14 mouse cellular contexts compared by ENCODE assay signal in genomic region chr15:100112309-100112966, GRCm38 (mm10).
DNase-seq lines count a peak whose midpoint lies in the region; ATAC-seq and TF ChIP-seq lines count a peak whose summit lies in the region.
"Had no signal": no experiment of that assay in that cellular context is flagged by ENCODE, and none has a peak within 500 bp of the region (broad histone marks: within the 10 kb centered on the region; RNA-seq: fewer than 3 reads in every experiment).

No protein-coding gene starts in this region.

- intact Hi-C loops in heart, postnatal 14 days (cut with DNase I): no loop called here
- intact Hi-C loops in gastrocnemius, adult 2 months (cut with DNase I): no loop called here

- no peak overlapping the region for H3K9ac ChIP-seq in kidney, embryonic 16.5 days (replicated peaks; ENCODE audit: low read length)
- H3K9ac ChIP-seq in intestine, embryonic 14.5 days (ENCODE audit: low read length): no peak overlapping the region
- H3K9ac ChIP-seq in neural tube, embryonic 15.5 days (replicated peaks): no peak overlapping the region
- H3K9ac ChIP-seq: limb, embryonic 12.5 days; midbrain, embryonic 13.5 days had no signal

- H3K36me3 ChIP-seq in heart, embryonic 10.5 days: peaks cover 8% of the 10 kb centered on the region
- no peaks in the 10 kb centered on the region for H3K36me3 ChIP-seq in kidney, embryonic 16.5 days (ENCODE audit: insufficient read depth, low read length)
- H3K36me3 ChIP-seq in intestine, embryonic 14.5 days (ENCODE audit: control insufficient read depth, insufficient read depth, low read length): peaks cover 5% of the 10 kb centered on the region
- no peaks in the 10 kb centered on the region for H3K36me3 ChIP-seq in neural tube, embryonic 15.5 days

- peak; percentile 27; the same call in 1 of the 2 replicates for ATAC-seq in kidney, embryonic 16.5 days (ENCODE audit: low FRiP score, low TSS enrichment)
- ATAC-seq in intestine, embryonic 14.5 days (replicated peaks; ENCODE audit: low FRiP score, low TSS enrichment, low read depth): peak; percentile 73
- no peak for ATAC-seq in neural tube, embryonic 15.5 days (ENCODE audit: low FRiP score)
- ATAC-seq: midbrain, embryonic 13.5 days had no signal

- H3K4me2 ChIP-seq in kidney, embryonic 16.5 days (replicated peaks; ENCODE audit: low read depth, low read length): no peak overlapping the region
- H3K4me2 ChIP-seq in intestine, embryonic 14.5 days (ENCODE audit: low read length): no peak overlapping the region
- H3K4me2 ChIP-seq in neural tube, embryonic 15.5 days: no peak overlapping the region
- H3K4me2 ChIP-seq: limb, embryonic 12.5 days; midbrain, embryonic 13.5 days had no signal

- 73% methylated on average over 9 of the region's 9 CpGs for WGBS in heart, embryonic 10.5 days
- WGBS in kidney, embryonic 16.5 days: 40% methylated on average over 9 of the region's 9 CpGs
- WGBS in intestine, embryonic 14.5 days: 61% methylated on average over 9 of the region's 9 CpGs
- WGBS in neural tube, embryonic 15.5 days: 82% methylated on average over 9 of the region's 9 CpGs

- no peak for DNase-seq in heart, embryonic 10.5 days (ENCODE audit: low spot score)
- DNase-seq in heart, postnatal 14 days: no peak
- no peak for DNase-seq in kidney, postnatal 25 days
- peak; percentile 60 for DNase-seq in intestine, embryonic 14.5 days (ENCODE audit: low spot score)
- DNase-seq in layer of hippocampus, adult 18-20 months (ENCODE audit: low spot score in 2 of 2): no peak
- no peak for DNase-seq in gastrocnemius, adult 2 months
- DNase-seq: adrenal gland, adult 8-10 months; cerebellum, adult 8-10 months; heart, postnatal 10 days had no signal

- TF ChIP-seq CTCF in gastrocnemius, adult 2 months (IDR thresholded peaks at IDR 0.05): no peak

- H3K9me3 ChIP-seq in heart, embryonic 10.5 days: no peaks in the 10 kb centered on the region
- no peaks in the 10 kb centered on the region for H3K9me3 ChIP-seq in kidney, embryonic 16.5 days (ENCODE audit: low read length)
- no peaks in the 10 kb centered on the region for H3K9me3 ChIP-seq in intestine, embryonic 14.5 days (ENCODE audit: control insufficient read depth, low read length)
- H3K9me3 ChIP-seq in neural tube, embryonic 15.5 days (replicated peaks): no peaks in the 10 kb centered on the region
- H3K9me3 ChIP-seq: limb, embryonic 12.5 days; midbrain, embryonic 13.5 days had no signal

- peaks cover 53% of the 10 kb centered on the region for H3K4me1 ChIP-seq in heart, embryonic 10.5 days
- peaks cover 35% of the 10 kb centered on the region for H3K4me1 ChIP-seq in kidney, embryonic 16.5 days (ENCODE audit: insufficient read depth, low read length)
- peaks cover 21% of the 10 kb centered on the region; the same call in 1 of the 2 replicates for H3K4me1 ChIP-seq in intestine, embryonic 14.5 days (replicated peaks; ENCODE audit: control insufficient read depth, insufficient read depth, low read length)
- H3K4me1 ChIP-seq in neural tube, embryonic 15.5 days: peaks cover 21% of the 10 kb centered on the region

- H3K4me3 ChIP-seq in heart, embryonic 10.5 days: no peak overlapping the region
- no peak overlapping the region for H3K4me3 ChIP-seq in kidney, embryonic 16.5 days (ENCODE audit: low read length)
- no peak overlapping the region for H3K4me3 ChIP-seq in intestine, embryonic 14.5 days (ENCODE audit: low read depth, low read length)
- H3K4me3 ChIP-seq in neural tube, embryonic 15.5 days (replicated peaks): no peak overlapping the region
- no peak overlapping the region for H3K4me3 ChIP-seq in gastrocnemius, adult 2 months
- H3K4me3 ChIP-seq: left cerebral cortex, adult 2 months; limb, embryonic 12.5 days; midbrain, embryonic 13.5 days had no signal

- H3K27me3 ChIP-seq in heart, embryonic 10.5 days (ENCODE audit: insufficient read depth, poor library complexity, severe bottlenecking): no peaks in the 10 kb centered on the region
- H3K27me3 ChIP-seq in kidney, embryonic 16.5 days (ENCODE audit: insufficient read depth, low read length): no peaks in the 10 kb centered on the region
- H3K27me3 ChIP-seq in intestine, embryonic 14.5 days (replicated peaks; ENCODE audit: control insufficient read depth, insufficient read depth, low read length): no peaks in the 10 kb centered on the region
- H3K27me3 ChIP-seq in neural tube, embryonic 15.5 days (replicated peaks): no peaks in the 10 kb centered on the region
- H3K27me3 ChIP-seq: limb, embryonic 12.5 days; midbrain, embryonic 13.5 days had no signal

- H3K27ac ChIP-seq in heart, embryonic 10.5 days: peak overlapping the region; percentile 73
- H3K27ac ChIP-seq in kidney, embryonic 16.5 days (ENCODE audit: low read length): peak overlapping the region; percentile 50
- peak overlapping the region; percentile 34 for H3K27ac ChIP-seq in intestine, embryonic 14.5 days (ENCODE audit: low read depth)
- peak overlapping the region; percentile 18; the same call in 1 of the 2 replicates for H3K27ac ChIP-seq in neural tube, embryonic 15.5 days (replicated peaks)
- H3K27ac ChIP-seq in gastrocnemius, adult 2 months: no peak overlapping the region
- H3K27ac ChIP-seq: left cerebral cortex, adult 2 months; limb, embryonic 12.5 days; midbrain, embryonic 13.5 days had no signal
